Mouse (Mus musculus): Measurements from ENCODE around the gene Rab3il1.
A peak's percentile ranks its signal among the peaks of the same experiment; 100 is the strongest.

The Rab3il1 gene

DNA sequence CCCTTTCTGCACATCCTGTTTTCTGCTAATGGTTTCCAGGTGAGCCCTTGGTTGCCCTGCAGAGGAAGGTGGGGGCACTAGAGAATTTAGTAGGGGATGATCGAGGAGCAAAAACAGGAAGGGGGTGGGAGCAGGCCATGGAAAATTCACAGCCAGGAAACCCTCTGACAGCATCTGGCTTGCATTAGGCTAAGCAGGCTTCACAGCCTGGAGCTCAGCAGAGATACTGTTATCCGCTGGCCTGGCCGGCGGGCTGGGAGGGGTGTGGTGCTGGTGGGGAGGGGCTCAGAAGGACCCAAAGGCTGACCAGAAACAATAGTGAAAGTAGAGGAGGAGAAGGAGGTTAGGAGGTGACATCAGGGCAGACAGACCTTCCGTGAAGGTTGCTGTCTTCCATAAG, 12.4 kb downstream of the Rab3il1 start:
- DNase-seq: no peak

DNA sequence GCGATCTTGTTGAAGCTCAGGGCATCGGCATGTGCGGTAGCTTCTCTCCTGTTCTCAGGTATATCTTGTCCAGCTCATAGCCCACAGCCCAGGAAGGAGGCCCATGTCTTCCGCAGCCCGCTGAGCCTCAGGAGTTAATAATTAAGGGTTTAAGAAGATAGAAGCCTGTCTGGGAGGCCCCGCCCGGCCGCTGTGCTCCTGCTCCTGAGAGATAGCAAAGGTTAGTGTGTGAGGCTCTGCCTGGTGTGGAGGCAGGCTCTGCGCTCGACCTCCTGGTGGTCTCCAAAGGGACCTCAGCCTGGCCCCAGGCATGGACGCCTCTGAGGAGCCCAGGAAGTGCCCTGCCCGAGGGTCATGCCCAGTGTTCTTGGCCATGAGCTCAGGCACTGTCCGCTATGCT, 13.4 kb downstream of the Rab3il1 start:
- peak; percentile 72 to 79 for DNase-seq

DNA sequence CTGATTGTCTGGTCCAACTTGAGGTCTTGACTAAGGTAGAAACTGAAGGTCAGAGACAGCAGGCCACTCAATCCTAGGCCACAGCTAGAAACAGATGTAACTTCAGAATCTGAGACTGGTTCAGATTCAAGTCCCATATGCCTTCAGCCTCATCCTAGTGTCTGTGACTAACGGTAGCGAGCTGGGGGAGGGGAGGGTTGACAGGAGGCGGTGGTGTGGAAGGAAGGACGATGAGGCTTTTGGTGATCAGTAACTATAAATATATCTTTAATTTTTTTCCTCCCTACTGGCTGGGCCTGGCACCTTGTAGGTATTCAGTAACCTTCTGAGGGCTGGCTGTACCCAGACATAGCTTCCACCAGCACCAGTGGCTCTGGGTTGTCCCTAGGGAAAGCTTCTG, 14.0 kb downstream of the Rab3il1 start:
- DNase-seq: no peak

DNA sequence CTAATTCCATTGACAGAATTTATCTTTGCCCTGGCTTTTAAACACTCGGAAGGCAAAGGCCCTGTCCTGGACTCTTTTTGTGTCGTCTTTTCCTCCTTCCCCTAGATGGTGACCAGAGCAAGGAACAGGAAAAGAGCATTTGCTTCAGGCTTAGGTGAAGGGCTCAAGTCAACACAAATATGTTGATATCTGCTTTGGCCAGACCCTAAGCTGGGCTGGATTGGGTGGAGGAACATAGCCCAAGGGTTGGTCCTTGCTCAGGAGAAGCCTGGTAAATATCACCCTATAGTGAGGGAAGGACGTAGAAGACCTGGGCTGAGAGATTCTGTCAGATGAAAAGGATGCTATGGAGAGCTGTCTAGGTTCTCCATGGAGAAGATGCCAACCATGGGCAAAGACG, 14.7 kb downstream of the Rab3il1 start:
- no peak for DNase-seq

DNA sequence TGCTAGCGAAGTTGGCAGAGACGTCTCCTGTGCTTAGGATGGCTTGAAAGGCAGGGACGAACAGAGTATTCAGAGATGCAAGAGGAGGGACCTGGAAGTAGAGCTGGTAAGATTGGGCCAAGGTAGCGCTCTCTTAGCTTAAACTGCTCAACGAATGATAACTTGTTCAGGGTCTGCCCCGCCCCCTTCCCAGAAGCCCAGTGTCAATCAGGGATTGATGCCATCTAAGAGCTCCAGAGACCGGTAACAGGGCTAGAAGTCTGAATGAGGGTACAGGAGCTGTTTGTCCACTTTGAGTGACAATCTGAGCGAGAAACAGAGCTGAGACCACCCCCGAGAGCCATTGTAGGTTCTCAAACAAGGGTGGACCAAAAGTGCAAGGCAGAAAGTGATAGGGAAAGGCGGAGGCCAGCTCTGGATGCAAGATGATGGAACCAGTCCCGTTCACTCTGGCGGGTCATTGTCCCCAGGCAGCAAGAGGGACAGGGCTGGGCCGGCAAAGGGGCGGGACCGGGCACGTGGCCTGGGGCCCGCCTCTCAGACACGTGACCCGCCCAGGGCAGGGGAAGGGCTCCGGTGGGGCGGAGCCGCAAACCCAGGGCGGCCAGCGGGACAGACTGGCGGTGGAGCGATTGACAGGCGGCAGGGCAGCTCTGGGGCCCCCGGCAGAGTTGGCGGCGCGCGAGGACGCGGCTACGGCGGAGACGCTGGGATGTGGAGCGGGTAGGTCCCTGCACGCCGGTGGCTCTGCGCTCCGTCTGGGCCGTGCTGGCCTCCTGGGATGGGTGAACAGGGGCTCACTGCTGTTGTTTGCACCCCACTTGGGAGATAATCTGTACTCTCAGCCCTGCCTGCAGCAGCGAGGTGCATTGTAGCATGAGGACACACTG, 16.4 kb downstream of the Rab3il1 start:
- peak; percentile 94 to 96 for DNase-seq

DNA sequence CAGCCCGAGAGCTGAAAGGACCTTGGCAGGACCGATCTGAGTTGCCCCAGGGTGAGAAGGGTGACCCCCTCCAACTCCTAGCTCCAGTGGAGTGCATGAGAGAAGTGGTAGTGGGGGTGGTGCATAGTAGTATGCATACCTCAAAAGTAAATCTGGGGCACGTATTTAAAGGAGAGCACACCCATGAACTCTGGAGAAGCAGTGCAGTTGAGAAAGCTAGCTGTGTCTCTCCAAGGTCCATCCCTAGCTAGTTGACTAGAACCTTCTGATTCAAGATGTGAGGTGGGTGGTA, 17.0 kb downstream of the Rab3il1 start:
- DNase-seq: no peak

DNA sequence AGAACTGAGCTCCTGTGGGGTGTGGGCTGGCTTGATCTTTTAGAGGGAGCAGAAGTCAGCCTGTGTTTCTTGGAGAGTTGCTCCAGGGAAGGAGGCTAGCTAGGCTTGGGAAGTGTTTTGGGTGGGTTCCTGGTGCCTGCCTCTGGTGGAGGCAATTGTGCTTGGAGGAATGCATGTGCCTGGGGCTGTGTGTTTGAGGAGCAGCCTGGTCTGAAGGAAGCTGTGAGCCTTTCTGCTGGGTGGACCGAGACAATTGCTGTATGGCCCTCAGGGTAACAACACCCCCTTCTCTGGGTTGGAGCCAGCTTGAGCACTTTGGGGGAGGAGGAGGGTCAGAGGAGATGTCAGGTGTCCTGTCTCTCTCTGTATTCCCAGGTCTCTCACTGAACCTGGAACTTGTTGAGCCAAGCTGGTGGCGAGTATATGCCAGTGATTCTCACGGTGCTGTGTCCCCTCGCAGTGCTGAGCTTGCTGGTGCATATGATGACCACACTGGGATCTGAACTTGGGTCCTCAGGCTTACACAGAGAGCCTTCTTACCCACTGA, 17.8 kb downstream of the Rab3il1 start:
- DNase-seq: no peak

DNA sequence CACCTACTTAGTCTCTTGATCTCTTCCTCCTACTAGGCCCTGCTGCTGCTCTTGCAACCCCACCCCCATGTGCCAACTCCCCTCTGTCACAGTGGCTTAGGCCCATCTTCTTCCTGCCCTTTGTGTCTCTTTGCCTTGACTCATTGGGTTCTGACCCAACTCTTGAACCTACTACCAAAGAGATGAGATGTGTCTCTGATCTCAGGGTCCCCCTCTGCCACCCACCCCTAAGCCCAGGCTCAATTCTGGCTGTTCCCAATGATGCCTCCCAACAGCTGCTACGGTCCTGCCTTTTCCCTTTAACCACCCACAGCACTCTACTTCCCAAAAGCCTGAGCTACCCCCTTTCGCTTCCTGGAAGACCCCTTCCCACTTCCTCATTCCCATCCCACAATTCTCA, 20.5 kb downstream of the Rab3il1 start:
- DNase-seq: no peak

DNA sequence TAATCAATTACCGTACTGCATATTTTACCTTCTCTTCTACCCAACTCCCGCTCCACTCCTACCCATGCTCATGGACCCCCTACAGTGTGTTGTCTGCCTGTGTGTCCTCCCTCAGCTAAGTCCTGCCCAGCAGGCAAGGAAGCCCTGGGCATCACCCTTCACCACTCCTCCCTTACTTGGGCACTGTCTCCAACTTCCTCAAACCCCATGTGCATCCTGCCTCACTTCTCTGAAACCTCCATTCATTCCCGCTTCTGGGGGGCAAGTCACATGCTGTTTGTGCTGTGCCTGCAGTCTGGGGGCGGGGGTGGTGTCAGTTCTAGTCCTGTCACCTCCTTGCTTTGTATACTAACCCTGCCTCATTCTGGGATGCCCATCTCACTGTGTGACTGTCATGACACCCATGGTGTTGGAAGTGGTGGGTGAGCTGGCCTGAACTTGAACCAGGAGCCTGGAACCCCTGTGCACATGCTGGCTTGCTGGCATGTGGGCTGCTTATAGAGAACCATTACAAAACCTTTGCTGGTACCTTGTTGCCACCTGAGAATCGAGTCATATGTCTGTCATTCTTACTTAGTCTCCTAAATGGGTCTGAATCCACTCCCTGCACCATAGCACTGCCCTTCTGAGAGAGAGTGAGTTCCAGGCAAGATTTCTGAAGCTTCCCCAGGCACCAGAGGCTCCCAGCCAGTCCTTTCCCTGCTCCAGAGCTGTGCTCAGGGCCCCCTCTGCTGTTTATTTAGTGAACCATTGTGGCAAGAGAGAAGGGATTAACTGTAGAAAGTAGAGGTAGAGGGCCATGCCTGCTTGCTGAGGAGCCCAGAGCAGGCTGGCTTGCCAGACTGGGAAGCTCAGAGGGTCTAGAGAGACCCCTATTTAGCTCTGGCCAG, 21.2 kb downstream of the Rab3il1 start:
- peak in 1 of 2 experiments; percentile 70 for DNase-seq

DNA sequence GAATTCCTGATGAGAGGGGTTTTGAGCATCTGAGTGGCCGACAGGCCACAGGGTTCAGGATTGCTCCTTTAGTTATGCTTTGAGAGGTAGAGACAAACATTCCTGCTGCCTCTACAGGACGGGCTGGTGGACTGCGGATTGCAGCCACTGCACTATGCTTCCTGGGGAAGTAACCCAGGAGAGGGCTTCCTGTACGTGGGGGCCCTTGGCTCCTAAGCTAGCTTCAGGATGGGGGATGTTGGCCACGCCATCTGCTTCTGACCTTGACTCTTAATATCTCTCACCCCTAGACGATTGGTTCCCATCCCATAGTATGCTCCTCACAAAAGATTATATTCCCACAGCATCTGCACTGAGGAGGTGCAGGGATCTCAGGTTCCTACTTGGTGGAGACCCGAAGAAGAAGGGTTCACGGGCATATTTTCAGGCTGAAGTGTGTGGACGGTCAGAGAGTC, 21.9 kb downstream of the Rab3il1 start:
- no peak for DNase-seq

DNA sequence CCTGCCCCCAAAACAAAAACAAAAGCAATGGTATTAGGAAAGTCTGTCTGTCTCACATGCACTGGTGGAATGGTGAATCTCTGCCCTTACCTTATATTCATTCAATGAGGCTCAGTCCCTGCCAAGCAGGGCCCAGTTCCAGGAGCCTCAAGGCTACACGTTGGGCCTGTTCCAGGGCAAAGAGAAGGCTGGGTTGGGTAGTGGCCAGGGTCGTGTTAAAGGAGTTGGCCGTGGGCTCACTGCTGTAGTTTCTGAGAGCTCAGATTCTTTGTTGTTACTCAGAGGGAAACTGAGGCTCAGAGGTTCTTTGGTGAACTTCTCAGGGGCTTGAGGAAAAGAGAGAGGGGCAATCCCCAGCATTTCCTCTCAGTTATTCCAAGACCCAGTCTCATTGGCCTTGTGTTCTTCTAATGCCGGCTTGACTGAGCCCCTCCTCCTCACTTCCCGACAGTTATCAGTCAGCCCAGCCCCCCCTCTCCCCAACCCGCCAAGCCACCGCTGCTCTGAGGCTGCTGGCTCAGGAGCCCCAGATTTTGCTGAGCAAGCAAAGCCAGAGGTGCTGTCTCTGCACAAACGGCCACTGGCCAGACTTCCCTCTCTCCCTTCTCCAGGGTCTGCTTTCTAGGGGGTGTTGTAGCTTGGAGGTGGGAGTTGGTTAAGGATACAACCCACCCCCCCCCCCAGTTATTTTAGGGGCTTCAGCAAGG, 23.9 kb downstream of the Rab3il1 start:
- DNase-seq: peak; percentile 85

DNA sequence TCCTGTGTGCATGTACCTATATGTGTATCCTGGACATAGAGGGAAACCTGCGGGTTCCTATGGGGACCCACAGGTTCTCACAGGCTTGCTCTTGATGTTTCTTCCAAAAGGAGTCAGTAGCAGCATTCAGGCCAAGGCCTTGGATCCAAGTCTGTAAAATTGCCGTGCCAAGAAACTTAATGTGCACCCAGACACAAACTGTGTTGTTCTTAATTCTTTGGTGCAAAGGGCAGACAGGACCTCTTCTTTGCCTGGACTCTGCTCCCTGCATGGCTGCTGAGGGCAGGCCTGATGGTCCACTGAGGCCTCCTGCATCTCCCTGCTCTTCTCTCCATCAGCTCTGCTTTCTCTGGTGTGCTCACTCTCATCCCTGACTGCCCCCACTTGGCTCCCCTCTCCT, 28.3 kb downstream of the Rab3il1 start:
- peak; percentile 63 to 84 for DNase-seq

DNA sequence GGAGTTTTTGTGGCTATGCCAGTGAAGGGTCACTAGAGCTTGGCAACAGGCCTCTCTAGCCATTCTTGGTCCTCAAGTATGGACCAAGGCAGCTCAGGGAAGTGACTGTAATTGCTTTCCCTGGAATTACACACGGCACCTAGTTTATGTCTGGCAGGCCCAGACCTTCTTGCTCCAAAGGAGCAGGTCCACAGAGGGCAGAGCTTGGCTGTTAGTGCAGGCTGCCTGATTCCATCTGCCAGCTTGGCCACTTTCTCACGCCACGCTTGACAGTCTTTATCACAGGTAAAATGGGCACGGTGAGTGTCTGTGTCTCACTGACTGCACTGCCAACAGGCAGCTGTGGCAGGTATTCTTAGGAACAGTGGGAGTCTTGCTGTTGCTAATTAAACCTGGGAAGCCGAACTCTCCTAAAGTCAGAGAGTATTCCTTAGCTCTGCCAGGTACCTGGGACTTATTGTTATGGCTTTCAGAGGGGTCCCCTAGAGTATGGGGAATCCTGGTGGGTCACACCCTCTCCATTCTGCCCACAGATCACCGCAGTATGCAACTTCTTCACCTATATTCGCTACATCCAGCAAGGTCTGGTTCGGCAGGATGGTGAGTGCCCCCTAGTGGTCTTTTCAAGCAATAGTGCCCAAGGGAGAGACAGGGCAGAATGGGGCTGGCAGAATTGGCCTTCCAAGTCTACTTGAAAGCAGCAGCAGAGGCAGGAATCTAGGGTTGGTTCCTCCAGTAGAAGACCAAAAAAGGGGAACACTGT, 31.9 kb downstream of the Rab3il1 start:
- DNase-seq: peak; percentile 71 to 73

DNA sequence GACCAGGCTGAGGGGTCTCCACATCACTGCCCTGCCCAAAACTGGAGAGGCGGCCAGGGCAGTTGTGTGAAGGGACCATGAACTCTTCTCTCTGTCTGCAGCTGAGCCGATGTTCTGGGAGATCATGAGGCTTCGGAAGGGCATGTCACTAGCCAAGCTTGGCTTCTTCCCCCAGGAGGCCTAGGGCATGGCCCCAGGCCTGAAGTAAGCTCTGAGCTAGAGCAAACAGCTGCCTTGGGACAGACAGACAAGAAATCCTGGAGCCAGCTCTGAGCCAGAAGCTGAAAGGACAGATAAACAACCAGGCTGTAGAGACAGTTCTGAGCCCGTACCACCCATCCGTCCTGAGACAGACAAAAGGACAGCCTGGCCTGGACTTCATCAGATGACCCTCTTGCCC, 32.9 kb downstream of the Rab3il1 start:
- DNase-seq: no peak

DNA sequence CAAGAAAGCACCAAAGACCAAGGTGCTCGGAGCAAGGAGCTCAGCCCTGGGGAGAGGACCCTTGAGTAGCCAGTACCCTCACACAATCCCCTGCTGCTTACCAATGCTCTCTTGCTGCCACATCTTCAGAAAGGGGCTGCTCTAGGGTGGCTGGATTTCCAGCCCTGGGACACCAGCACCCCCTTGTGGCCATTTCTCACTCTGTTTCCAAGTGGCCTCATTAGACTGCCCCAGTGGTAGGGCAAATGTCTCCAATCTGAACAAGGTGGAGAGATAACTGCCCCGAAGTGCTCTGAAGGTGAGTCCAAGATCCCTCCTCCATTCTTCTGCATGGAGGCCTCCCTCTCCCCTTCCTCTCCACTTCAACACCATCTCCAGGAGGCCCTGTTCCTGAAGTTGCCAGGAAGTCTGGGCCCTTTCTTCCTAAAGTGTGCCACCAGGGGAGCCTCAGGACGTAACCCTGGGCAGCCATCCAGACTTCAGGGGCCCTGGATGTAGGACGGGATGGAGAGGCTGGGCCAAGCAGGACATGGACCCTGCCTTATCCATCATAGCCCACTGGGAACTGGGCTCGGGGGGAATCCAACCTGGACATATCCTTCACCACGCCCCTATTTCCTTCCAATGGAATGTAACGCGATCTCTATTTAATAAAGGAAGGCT, 33.4 kb downstream of the Rab3il1 start:
- DNase-seq: peak; percentile 83 to 94

DNA sequence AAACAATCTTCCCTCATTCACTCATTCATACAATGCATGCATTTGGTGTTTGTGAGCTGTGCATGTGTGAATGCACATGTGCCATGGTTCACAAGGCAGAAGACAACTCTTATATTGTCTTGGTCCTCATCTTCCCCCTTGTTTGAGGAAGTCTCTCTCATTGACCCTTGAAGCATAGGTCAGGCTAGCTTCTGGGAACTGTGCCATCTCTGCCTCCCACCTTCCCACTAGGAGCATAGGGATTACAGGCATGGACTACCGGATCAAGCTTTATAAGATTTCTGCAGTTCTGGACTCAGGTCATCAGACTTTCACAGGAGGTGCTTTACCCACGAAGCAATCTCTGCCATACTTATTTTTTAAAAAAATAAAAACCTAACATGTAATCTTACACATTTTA, 36.1 kb downstream of the Rab3il1 start:
- DNase-seq: peak; percentile 63 to 65

DNA sequence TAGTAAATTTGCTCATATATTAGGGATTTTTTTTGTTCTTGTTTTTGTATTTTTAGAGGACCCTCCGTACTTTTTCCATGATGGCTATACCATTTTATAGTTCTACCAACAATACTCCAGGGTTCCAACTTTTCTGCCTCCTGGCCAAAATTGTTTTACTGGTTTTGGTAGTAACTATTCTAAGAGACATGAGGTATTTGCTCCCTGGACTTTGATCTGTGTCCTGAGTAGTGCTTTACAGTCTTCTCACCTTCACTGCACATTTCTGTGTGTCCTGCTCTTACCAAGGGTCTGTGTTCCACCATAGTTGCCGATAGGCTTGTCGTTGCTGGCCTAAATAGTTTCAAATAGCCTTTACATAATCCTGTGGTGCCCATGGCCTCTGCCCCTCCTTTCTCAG, 36.9 kb downstream of the Rab3il1 start:
- peak in 1 of 2 experiments; percentile 60 for DNase-seq

DNA sequence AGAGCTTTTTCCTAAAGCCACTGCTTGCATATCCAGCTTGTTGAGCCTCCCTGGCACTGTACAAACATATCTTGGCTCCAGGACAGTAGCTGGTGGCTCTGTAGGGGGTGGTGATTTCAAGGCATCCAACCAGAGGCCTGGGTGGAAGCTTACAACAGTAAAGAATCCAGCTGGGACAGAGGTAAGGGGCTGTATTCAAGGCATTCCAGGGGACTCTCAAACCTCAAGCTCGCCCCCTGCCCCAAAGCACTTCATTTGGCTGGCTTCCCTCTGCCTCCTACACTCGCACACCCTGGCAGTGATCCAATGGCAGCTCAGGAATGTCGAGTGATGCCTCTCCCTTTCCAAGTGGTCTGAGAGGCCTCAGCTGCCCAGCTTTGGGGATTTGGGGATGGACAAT, 37.4 kb downstream of the Rab3il1 start:
- peak; percentile 58 to 71 for DNase-seq

DNA sequence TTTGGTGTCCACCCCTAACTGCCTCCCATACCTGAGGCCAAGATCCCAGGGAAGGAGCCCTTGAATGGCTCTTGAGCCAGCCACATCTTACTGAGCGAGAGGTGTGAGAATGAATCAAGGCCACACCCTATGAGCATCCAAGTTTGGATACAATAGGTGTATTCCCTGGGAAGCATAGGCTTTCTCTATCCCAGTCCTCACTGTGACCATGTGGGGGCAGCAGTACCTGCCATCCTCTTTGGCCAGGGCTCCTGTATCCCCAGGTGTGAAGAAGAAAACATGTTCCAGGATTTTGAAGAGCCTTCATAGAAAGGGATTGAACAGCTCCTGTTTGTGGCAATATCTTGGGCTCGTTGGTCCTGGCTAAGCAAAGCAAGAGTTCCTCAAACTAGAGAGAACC, 38.1 kb downstream of the Rab3il1 start:
- peak; percentile 55 to 67 for DNase-seq

DNA sequence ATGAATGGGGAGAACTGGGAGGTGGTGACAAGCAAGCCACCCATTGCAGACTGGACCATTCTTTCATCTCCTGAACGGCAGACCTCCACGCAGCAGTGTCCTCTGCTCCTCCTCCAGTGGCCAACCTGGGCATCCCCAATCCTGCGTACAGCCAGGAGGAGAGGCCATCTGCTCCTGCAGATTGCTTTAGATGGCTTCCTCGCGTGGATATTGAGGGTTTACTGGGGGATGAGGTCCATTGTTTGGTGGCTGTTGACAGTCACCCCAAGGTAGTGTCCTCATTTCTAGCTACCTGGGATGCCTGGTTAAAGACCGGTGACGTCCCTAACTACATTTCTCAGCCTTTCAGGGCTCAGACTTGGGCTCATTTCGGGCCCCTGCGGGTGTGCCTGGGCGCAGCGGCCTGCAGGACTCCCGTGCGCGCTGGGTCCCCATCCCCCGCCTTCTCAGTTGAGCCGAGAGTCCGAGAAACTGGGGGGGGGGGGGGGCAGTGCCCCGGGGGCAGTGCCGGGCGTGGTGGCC, 39.5 kb downstream of the Rab3il1 start:
- DNase-seq: no peak

Measured in kidney, postnatal 36 days (tissue).